Mouse (Mus musculus) layer of hippocampus, adult 11-12 months (tissue): ENCODE data around the gene Cyp2c38.
"Not testable (repeated sequence)": the region's sequence is repeated elsewhere in the genome, so short reads cannot be mapped to it uniquely, and the experiment has no call there.

ENCODE experiments used
- DNase-seq: peaks from one replicate; pipeline ENCODE4 v3.0.0; 2022; ENCODE audit warnings: low spot score

The Cyp2c38 gene

GRCm38 (mm10) chr19:39462941-39463340 is at the start of gene Cyp2c38:
Gene Cyp2c38 (minus strand): TSS chr19:39463075.
- DNase-seq: no peak

GRCm38 (mm10) chr19:39510534-39510933 is 47.7 kb upstream of the Cyp2c38 start, which contains the start of gene Cyp2c39:
Gene Cyp2c39 (plus strand): TSS chr19:39510862.
- DNase-seq: no peak

- no peak for DNase-seq
These were observed 46.7 kb upstream of the Cyp2c38 start for GRCm38 (mm10) chr19:39509533-39509932.

- no peak for DNase-seq
These were observed 43.5 kb upstream of the Cyp2c38 start for GRCm38 (mm10) chr19:39506341-39506740.

GRCm38 (mm10) chr19:39483961-39484360 is 21.1 kb upstream of the Cyp2c38 start:
- DNase-seq: not testable (repeated sequence)

- DNase-seq: no peak
These were observed 1.0 kb upstream of the Cyp2c38 start for GRCm38 (mm10) chr19:39463923-39464322.
